ENCODE assay signal across 9 mouse cellular contexts in genomic region chr6:101215436-101215791, GRCm38 (mm10).
DNase-seq lines count a peak whose midpoint lies in the region; ATAC-seq and TF ChIP-seq lines count a peak whose summit lies in the region.
"Had no signal": no experiment of that assay in that cellular context is flagged by ENCODE, and none has a peak within 500 bp of the region (broad histone marks: within the 10 kb centered on the region; RNA-seq: fewer than 3 reads in every experiment).

No protein-coding gene starts in this region.

- no peaks in the 10 kb centered on the region for H3K27me3 ChIP-seq in midbrain, embryonic 13.5 days
- no peaks in the 10 kb centered on the region; the same call in 1 of the 2 replicates for H3K27me3 ChIP-seq in midbrain, embryonic 10.5 days (ENCODE audit: low read depth, poor library complexity, severe bottlenecking)
- H3K27me3 ChIP-seq in heart, embryonic 16.5 days (ENCODE audit: control insufficient read depth, insufficient read depth, low read length): no peaks in the 10 kb centered on the region
- no peaks in the 10 kb centered on the region for H3K27me3 ChIP-seq in kidney, adult 2 months (replicated peaks; ENCODE audit: control insufficient read depth, insufficient read depth, low read length)
- H3K27me3 ChIP-seq: megakaryocyte, embryonic 14.5 days had no signal

- H3K36me3 ChIP-seq in midbrain, embryonic 13.5 days: no peaks in the 10 kb centered on the region
- no peaks in the 10 kb centered on the region for H3K36me3 ChIP-seq in midbrain, embryonic 10.5 days
- no peaks in the 10 kb centered on the region for H3K36me3 ChIP-seq in heart, embryonic 16.5 days (ENCODE audit: control insufficient read depth, insufficient read depth)
- no peaks in the 10 kb centered on the region for H3K36me3 ChIP-seq in kidney, adult 2 months (ENCODE audit: control insufficient read depth, insufficient read depth, low read length)

- no peaks in the 10 kb centered on the region for H3K9me3 ChIP-seq in midbrain, embryonic 13.5 days
- H3K9me3 ChIP-seq in midbrain, embryonic 10.5 days (replicated peaks): no peaks in the 10 kb centered on the region
- H3K9me3 ChIP-seq in heart, embryonic 16.5 days (replicated peaks; ENCODE audit: control insufficient read depth, low read length): no peaks in the 10 kb centered on the region
- H3K9me3 ChIP-seq: megakaryocyte, embryonic 14.5 days had no signal

- H3K4me1 ChIP-seq in midbrain, embryonic 13.5 days (replicated peaks): peaks cover 25% of the 10 kb centered on the region
- H3K4me1 ChIP-seq in midbrain, embryonic 10.5 days: peaks cover 16% of the 10 kb centered on the region
- peaks cover 15% of the 10 kb centered on the region; the same call in 1 of the 2 replicates for H3K4me1 ChIP-seq in heart, embryonic 16.5 days (ENCODE audit: control insufficient read depth, insufficient read depth, low read length)
- peaks cover 2% of the 10 kb centered on the region; the same call in 1 of the 2 replicates for H3K4me1 ChIP-seq in kidney, adult 2 months (ENCODE audit: control insufficient read depth, insufficient read depth, low read length)
- H3K4me1 ChIP-seq: megakaryocyte, embryonic 14.5 days had no signal

- WGBS in midbrain, embryonic 13.5 days: 68% methylated on average over 16 of the region's 16 CpGs
- WGBS in midbrain, embryonic 10.5 days: 78% methylated on average over 16 of the region's 16 CpGs
- WGBS in heart, embryonic 16.5 days: 42% methylated on average over 16 of the region's 16 CpGs
- WGBS in kidney, adult 2 months: 63% methylated on average over 16 of the region's 16 CpGs

- TF ChIP-seq CTCF in kidney, adult 2 months (conservative IDR thresholded peaks at IDR 0.05; ENCODE audit: insufficient read depth, insufficient read length, low read depth, low read length): no peak

- 0 out of 2 replicates have a peak overlapping the region, but pooled peaks have one; percentile 4 for H3K27ac ChIP-seq in midbrain, embryonic 13.5 days
- no peak overlapping the region for H3K27ac ChIP-seq in midbrain, embryonic 10.5 days (replicated peaks)
- H3K27ac ChIP-seq in heart, embryonic 16.5 days (ENCODE audit: low read length): no peak overlapping the region
- H3K27ac ChIP-seq in kidney, adult 2 months (ENCODE audit: insufficient read depth, low read depth, low read length): no peak overlapping the region

- ATAC-seq in midbrain, embryonic 13.5 days: no peak
- ATAC-seq in heart, embryonic 16.5 days (replicated peaks; ENCODE audit: extremely low read depth, insufficient read depth, low FRiP score): peak; percentile 58; the same call in 1 of the 2 replicates

- no peak for TF ChIP-seq POLR2A in kidney, adult 2 months (IDR thresholded peaks at IDR 0.05; ENCODE audit: low read depth, low read length)

- DNase-seq in adrenal gland, postnatal 14 days: peak; percentile 9
- DNase-seq in adrenal gland, adult 2 months: no peak
- DNase-seq in midbrain, embryonic 10.5 days (ENCODE audit: low spot score): no peak
- DNase-seq in lung, postnatal 4 days: peak; percentile 40 to 62
- DNase-seq in spleen, postnatal 4 days (ENCODE audit: low spot score in 2 of 2): no peak
- DNase-seq in kidney, adult 2 months: no peak

- H3K4me3 ChIP-seq in midbrain, embryonic 13.5 days (replicated peaks): no peak overlapping the region
- no peak overlapping the region for H3K4me3 ChIP-seq in midbrain, embryonic 10.5 days
- no peak overlapping the region for H3K4me3 ChIP-seq in heart, embryonic 16.5 days (ENCODE audit: low read length)
- no peak overlapping the region for H3K4me3 ChIP-seq in kidney, adult 2 months (ENCODE audit: insufficient read depth, low read depth, low read length)

- no peak overlapping the region for H3K4me2 ChIP-seq in midbrain, embryonic 13.5 days (replicated peaks)
- H3K4me2 ChIP-seq in heart, embryonic 16.5 days (ENCODE audit: low read depth, low read length): peak overlapping the region; percentile 20; the same call in 1 of the 2 replicates

- H3K9ac ChIP-seq in midbrain, embryonic 13.5 days (replicated peaks): no peak overlapping the region
- no peak overlapping the region for H3K9ac ChIP-seq in heart, embryonic 16.5 days (ENCODE audit: low read length)

Comparison
In these comparisons a context has a peak if more than half of its experiments do, and no peak if none do; other contexts are left out.
1. DNase-seq: peak in adrenal gland, postnatal 14 days (single experiment) and lung, postnatal 4 days (2 of 2); none in adrenal gland, adult 2 months (single experiment), midbrain, embryonic 10.5 days (single experiment), spleen, postnatal 4 days (0 of 2) and kidney, adult 2 months (single experiment).